Mouse (Mus musculus): ENCODE measurements at regions not wholly inside any gene's neighbourhood (a gene's known extent, or its start where the extent isn't known, plus 50 kb on each side); places are given as distances from the start of the nearest gene placed in this dataset.

- TF ChIP-seq EP300 (IDR thresholded peaks at IDR 0.05; ENCODE audit: insufficient read depth, low read depth, low read length) (no peak), CTCF (IDR thresholded peaks at IDR 0.05) (no peak)
These were observed 263.3 kb downstream of the Prex1 start for GRCm38 (mm10) chr2:166450380-166450779.

Data from heart, adult 2 months (tissue).